Mouse (Mus musculus) embryonic fibroblast, embryonic 13.5 days (primary cell): ENCODE data around the gene Abcb8.

Experiments
- CTCF ChIP-seq: IDR thresholded peaks from 2 replicates; pipeline ENCODE4 v1.5.1; 2011; ENCODE audit warnings: mild to moderate bottlenecking, control low read depth, low read length, moderate library complexity, borderline replicate concordance; ENCODE audit not compliant: insufficient read depth
- POLR2A ChIP-seq: IDR thresholded peaks from 2 replicates; pipeline ENCODE4 v1.6.1; 2011; ENCODE audit warnings: low read depth, mild to moderate bottlenecking, control low read depth, low read length, moderate library complexity

DNA sequence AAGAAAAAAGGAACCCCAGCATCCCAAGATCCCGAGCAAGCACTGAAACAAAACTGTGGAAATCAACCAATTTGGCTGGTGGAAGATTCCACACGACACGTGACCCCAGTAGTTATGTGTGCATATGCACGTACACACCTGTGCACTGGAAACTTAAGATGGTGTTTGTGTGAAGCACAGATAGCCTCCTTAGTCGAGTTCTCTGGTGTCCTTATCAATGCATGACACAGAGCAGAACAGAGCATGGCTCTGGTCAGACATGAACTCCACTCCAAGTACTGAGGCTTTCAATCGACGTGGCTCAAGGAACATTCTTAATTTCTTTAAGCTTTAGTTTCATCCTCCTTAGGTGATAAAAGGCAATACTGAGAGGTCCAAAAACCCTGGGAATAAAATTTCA, 47.1 kb upstream of the Abcb8 start:
- TF ChIP-seq CTCF: no peak
- no peak for TF ChIP-seq POLR2A
